Mouse (Mus musculus): ENCODE measurements around the gene Slc25a3.

Slc25a3 gene

GRCm38 (mm10) chr10:91094251-91095104, 29.4 kb downstream of the Slc25a3 start:
- DNase-seq (ENCODE audit: low spot score) = no peak

- DNase-seq (ENCODE audit: low spot score) = no peak
These were observed 31.0 kb downstream of the Slc25a3 start for GRCm38 (mm10) chr10:91092812-91093211.

GRCm38 (mm10) chr10:91083393-91083927, 40.4 kb downstream of the Slc25a3 start:
- DNase-seq (ENCODE audit: low spot score) = no peak

GRCm38 (mm10) chr10:91082550-91083392, 41.1 kb downstream of the Slc25a3 start, which contains the start of the genes Apaf1 and Ikbip:
Gene Apaf1 (minus strand): TSS chr10:91082770.
Gene Ikbip (plus strand): TSS chr10:91082940.
- peak; percentile 98 for DNase-seq (ENCODE audit: low spot score)

GRCm38 (mm10) chr10:91081959-91082507, 41.8 kb downstream of the Slc25a3 start:
- DNase-seq (ENCODE audit: low spot score) = peak; percentile 43

GRCm38 (mm10) chr10:91080540-91080939, 43.3 kb downstream of the Slc25a3 start:
- DNase-seq (ENCODE audit: low spot score) = no peak

GRCm38 (mm10) chr10:91076667-91077066, 47.2 kb downstream of the Slc25a3 start:
- no peak for DNase-seq (ENCODE audit: low spot score)

GRCm38 (mm10) chr10:91073345-91073744, 50.5 kb downstream of the Slc25a3 start:
- DNase-seq (ENCODE audit: low spot score) = no peak

GRCm38 (mm10) chr10:91071768-91072167, 52.1 kb downstream of the Slc25a3 start:
- peak; percentile 19 for DNase-seq (ENCODE audit: low spot score)
